Mouse (Mus musculus): Measurements from ENCODE around the gene Llcfc1.

Gene Llcfc1

DNA sequence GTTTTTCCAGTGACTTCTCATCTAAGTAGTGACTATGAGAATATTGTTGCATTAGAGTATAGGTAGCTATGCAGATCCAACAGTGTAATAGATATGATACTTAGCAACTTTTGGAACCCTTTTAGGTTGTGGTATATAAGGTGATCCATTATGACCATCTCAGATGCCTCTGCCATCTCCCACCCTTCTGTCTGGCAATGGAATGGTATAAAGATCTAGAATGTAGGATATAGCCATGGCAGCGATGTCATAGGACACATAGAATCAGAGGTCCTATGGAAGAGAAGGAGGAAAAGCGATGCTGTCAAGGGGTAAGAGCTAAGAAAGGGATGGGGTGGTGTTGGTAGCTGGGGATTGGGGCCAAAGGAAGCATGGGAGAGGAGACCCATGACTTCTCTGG, at the start of gene Llcfc1:
Gene Llcfc1, plus strand, starts transcription at position 301 of the 400 bp plus-strand sequence.
- DNase-seq (ENCODE audit: low spot score), result no peak

DNA sequence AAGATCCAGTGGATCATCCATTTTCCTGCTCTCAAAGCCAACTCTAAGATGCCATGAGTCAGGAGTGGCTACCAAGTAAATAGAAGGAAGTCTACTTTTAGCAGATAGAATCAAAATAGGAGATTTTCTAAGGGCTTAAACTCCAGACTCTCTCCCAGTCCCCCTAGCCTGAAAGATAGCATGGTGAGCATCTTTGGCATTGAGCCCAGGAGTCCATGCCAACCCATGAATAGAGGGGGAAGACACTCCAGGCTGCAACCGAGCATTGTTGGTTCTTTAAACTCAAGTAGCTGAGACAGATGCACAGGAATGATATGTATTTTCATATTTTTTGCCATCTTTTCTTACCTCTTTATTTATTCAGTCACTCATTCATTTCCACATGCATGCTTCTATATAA, 49.0 kb upstream of the Llcfc1 start:
- DNase-seq (ENCODE audit: low spot score), result no peak

DNA sequence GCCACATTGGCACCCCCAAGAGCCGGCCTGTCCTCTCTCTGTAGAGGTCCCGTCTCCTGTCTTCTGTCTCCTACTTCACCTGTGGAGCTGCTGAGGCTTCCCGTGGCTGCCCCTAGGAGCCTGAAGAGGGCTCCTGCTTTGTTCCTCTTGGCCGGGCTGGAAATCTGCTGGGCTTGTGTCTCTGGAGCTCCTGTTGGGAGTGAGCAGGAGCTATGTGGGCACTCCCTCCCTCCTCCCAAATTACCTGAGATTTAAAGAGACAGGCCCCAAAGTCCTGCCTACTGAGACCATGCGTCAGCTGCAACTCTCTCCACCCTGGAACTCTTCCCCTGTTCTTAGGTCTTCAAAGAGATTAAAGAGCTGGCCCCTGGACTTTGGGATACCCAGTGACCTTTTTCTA, 48.1 kb upstream of the Llcfc1 start, which contains the start of gene Trpv6:
Gene Trpv6, minus strand, starts transcription at position 228 of the 400 bp plus-strand sequence.
- DNase-seq (ENCODE audit: low spot score), result no peak

DNA sequence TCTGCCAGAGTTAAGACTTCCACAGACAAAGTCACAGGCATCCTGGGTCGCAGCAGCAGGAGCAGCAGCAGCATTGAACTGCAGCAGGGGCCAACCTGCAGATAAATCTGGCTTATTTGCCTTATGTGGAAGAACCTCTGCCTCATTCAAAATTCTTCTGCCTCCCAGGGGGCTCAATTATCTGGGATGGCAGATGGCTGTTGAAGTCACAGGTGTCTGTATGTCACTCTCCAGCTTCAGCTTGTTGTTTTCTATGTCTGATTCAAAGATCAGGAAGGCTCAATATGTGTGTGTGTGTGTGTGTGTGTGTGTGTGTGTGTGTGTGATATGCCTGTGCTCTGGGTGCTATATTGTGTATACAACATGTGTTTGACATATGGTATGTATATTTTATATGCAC, 46.8 kb upstream of the Llcfc1 start:
- no peak for DNase-seq (ENCODE audit: low spot score)

DNA sequence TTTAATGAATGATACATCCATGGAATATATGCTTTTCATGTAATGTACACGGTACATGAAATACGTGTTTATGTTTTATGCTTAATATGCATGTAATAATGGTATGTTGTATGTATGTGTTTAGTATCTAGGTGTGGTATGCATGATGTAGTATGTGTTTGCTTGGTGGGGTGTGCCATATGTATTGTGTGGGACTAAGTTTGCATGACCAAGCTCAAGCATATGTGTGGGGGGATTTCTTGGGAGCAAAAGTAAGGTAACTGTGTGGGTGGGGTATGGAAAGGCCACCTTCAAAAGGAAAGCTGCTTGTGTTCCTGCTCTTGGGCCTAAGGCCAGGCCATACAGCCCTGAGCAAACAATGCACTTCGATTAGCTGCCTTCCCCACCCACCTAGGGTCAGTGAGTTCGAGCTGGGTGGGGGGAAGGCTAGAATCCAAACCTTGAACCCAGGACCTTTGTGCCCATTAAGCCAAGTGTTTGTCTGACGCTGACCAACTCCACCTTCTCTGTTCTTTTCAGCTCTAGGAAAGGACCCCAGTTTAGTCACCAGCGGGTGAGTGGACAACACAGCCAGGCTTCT, 46.2 kb upstream of the Llcfc1 start:
- no peak for DNase-seq (ENCODE audit: low spot score)

DNA sequence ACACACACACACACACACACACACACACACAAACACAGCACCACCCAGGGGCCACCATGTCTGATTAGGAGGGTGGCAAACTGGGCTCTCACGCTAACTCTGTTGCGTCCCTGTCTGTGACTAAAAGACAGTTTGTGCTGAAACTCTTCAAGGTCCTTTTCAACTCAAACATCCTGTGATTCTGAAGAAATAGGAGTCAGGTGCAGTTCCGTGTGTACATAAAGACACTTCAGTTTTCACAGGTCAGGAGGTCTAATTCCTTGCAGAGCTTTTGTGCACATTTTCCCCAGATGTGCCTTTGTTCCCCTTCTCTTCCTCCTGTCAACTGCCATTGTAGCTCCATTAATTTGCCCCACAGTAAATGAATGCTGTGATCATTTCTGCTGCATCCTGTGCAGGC, 43.8 kb upstream of the Llcfc1 start:
- DNase-seq (ENCODE audit: low spot score), result no peak

DNA sequence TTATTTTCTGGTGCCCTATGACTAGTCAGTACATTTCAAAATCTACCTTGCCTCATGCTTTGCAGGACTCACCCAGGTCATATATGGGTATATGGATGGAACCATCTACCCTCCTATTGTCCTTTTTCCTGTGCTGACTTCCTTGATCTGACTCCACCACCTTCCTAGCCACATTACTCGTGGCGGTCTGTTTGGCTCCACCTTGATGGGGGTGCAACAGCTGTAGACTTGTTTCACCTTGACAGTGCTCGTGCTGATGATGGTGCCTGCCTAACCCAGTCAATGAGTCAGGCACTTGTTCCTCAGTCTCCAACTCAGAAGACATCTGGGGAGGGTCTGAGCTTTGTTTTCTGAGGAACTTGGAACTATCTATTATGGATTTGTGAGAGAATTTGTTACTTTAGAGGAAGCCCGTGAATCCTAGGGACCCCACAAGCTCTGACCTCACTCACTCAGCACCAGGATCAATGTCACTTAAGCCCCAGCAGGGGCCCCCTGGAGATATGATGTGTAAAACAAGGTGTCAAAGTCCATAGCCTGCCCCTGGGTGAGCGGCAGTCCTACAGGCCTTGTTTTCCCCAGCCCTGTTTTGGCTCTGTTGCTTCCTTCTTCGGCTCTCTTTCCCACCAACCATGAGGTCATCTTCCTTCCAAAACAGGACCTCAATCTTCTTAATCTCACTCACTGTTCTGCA, 42.9 kb upstream of the Llcfc1 start:
- no peak for DNase-seq (ENCODE audit: low spot score)

DNA sequence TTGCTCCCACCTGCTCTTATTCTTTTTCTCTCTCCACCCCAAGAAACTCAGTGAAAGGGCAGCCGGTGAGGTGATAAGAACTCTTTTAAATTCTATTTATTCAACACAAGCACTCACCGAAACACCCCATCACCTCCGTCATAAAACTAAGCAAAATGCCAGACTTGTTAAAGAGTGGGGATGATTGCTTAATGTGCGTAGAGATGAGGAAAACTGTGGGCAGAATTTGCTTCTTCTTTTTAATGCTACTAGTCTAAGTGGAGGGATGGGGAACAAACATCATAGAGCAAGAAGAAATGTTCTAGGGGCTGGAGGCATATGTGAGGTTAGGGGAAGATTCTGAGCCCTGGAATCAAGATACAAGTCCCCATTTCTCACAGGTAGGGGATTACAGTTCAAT, 41.5 kb upstream of the Llcfc1 start:
- DNase-seq (ENCODE audit: low spot score), result no peak

DNA sequence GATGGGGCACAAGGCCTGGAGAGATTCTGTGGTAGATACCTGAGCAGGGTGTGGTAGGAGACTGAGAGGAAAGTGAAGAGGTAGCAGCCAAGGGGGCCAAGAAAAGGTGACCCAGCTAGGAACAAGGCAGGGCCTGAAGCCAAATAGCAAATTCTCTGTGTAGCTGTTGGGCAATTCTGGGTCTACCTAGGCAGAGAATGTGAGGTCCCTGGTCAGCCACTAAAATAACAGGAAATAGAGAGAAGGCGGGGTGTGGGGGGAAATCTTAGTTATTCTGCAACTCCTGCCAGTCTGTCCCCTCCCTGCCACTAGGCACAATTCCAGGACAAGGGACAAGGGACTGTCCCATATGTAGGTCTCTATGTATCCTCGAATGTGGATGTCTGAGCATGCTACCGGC, 41.0 kb upstream of the Llcfc1 start:
- no peak for DNase-seq (ENCODE audit: low spot score)

DNA sequence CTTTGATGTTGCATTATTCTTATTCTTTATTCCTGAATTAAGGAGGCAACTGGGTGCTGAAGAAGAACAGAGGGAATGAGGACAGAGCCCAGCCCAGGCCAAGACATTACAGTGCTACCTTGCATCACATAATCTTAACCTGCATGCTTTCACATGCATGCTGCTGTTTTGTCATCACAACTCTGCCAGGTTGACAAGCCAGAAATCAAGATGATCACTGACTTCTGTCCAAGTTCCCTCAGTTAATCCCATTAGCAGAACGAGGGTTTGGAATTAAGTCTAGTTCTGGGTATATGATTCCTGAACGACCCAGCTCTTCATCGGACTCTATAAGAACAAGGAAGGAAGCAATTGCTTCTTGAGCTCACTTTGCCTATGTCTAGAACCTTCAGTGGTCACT, 38.0 kb upstream of the Llcfc1 start:
- no peak for DNase-seq (ENCODE audit: low spot score)

DNA sequence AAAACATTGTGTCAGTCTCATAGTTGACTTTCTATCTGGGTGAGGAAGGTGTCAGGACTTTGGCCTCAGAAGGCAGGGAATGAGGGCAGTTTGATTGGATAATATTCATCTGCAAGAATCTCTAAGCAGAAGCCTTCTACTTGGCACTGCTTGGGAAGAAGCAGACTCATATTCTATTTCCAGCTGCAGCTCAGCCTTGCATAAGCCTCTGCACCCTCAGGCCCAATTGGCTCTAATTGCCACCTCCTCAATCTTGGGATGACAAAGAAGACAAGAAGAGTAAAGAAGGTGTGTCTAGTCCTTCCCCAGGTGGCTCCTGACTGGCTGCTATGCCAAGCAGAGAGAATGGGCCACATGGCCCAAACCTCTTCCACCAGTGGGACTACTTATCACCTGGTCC, 37.6 kb upstream of the Llcfc1 start:
- no peak for DNase-seq (ENCODE audit: low spot score)

DNA sequence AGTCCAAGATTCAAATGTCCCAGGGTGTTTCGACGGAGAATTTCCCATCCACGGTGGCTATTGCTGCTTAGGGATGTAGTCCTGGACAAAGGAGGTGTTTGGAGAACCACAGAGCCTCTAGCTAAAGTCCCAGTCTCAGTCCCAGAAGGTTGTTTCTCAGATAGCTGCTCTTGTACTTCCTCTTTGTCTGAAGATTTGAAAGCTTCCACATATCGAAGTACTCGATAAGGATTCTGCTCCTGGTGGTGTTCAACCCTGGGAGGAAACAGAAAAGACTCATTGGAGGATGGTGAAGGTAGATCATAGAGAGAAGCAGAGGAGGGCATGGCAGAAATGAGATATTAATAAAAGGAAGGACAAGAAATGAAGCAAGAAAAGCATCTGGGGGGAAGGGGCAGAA, 31.1 kb upstream of the Llcfc1 start:
- DNase-seq (ENCODE audit: low spot score), result no peak

DNA sequence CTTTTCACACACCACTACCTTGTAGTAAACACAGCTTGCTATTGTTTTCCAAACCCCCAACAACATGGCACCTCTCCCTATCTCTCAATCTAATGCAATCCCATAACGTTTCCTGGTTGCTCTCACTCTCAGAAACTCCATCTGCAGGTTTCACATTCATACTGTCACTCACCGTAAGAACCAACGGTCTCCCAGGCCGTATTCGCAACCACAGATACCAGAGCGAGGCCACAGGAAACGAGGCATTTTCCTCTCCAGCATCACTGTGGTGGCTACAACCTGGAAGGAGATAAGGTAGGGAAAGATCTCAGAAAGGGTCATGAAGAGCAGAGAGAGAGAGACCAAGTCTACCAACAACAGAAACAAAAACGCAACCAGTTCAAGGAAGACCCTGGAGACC, 29.6 kb upstream of the Llcfc1 start:
- no peak for DNase-seq (ENCODE audit: low spot score)

DNA sequence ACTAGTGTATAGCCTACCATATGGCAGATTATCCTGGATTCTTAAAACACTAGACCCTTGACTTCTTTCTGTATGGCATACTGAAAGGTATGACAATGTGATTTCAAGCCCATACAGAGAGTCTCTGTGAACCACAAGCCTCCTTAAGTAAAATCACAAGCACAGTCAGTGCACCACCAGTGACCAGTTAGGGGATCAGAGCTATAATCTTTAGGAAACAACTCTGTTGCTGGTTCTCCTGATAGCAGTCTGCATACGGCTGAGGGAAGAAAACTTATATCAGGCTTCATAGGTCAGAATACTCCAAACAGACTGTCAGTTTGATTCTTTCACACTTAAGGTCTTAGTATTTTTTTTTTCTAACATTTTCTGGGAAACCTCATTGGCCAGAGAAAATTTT, 25.7 kb upstream of the Llcfc1 start:
- no peak for DNase-seq (ENCODE audit: low spot score)

DNA sequence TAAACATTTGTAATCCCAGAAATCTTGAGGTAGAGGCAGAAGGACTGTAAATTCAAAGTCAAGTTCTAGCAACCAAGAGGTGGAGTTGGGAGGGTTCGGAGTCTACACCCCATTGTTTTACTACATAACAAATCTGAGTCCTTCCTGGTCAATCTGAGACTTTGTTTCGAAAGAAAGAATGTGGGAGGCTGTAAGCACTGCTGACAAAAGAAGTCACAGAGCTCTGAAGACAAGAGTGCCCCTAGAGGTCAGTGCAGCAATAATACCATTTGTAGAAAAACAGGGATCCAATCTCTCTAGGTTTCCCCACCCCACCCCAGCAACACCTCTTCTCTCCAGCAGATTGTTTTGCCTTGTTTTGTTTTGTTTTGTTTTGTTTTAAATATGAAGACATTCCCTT, 21.9 kb upstream of the Llcfc1 start:
- DNase-seq (ENCODE audit: low spot score), result no peak

DNA sequence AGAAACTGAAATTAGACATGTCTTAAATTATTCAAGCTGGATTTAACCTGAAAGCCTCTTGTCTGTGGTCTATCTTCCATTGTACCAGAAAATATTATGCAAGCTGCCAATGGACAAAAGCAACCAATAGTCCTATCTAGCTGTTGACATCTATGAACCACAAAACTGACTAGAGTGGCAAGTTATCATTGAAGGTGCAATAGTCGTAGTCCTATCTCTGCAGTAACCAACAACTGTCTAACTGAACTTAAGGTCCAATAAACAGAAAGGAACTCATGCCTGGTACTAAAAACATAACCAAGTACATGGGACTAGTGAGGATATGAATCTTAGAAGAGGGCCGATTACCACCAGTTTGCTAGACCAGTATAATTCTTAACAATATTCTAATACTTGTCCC, 7.7 kb upstream of the Llcfc1 start:
- no peak for DNase-seq (ENCODE audit: low spot score)

DNA sequence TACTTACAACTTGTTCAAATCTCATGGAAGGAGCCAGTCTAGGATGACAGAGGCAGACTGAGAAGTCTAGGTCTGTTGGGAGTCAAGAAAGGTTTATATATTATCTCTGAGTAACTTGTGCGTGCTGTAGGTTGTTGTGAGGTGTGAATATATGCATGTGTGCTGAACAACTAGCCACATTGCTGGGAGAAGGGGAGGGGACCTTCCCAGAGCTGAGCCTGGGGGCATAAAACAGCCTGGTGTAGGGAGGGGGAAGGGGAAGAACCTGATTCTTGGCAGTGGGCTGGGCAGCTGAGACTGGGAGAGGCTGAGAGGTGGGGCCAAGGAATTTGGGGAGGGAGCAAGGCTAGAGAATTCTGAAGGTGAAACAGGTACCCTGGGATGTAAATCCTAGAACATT, 3.6 kb upstream of the Llcfc1 start, which contains the start of gene Trpv5:
Gene Trpv5, minus strand, starts transcription at position 101 of the 400 bp plus-strand sequence.
- no peak for DNase-seq (ENCODE audit: low spot score)

DNA sequence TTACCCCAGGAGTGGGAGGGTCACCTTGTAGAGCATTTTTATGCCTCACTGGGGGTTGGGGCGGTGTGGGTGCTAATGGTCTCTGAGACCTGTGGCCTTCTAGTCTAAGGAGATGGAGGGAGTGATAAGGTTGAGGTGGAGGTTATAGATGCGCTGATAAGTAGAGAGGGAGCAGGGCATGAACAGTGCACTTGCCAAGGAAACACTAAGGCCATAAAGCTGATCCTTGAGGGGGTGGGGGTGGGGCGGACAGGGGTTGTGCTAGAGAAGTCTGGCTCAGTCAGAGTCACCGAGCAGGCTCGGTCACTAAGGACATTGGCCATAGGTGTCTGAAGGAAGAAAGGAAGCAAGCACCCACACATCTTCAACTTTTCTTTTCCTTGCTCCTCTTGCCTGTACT, 2.6 kb upstream of the Llcfc1 start:
- no peak for DNase-seq (ENCODE audit: low spot score)

DNA sequence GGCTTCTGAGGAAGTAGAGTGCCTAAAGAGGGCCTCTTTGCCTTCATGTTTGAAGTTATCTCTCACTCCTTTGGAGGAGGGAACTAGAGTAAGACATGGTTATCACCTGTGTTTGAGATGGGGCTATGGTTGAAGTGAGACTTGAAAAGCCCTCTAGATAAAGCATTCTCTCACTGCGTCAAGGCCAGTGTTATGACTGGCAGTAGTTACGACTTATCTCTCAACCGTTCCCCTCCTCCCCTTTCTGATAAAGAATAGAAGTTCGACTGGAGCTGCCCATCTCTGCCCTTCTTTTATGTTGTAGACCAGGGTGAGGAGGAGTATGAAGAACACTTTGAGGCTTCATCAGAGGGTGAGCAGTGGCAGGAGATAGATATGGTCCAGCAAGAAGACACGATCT, 680 bp downstream of the Llcfc1 start:
- DNase-seq (ENCODE audit: low spot score), result no peak

DNA sequence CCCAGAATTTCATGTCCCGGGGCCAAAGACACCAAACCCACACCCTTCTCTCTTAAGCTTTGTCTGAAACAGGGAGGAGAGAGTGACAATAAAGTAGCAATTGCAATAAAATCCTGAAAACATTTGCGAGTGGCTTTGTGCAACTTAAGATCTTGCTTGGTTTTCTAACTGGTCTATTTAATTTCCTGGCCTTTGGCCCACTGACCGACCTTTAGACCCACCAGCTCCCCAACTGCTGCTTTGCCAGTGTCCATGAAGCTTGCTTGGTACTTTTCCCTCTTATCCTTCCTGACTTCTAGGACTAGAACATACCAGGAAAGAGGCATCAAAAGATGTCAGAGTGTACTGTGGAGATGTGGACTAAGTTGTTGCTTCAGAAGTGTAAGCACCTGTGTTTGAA, 1.4 kb downstream of the Llcfc1 start:
- no peak for DNase-seq (ENCODE audit: low spot score)

DNA sequence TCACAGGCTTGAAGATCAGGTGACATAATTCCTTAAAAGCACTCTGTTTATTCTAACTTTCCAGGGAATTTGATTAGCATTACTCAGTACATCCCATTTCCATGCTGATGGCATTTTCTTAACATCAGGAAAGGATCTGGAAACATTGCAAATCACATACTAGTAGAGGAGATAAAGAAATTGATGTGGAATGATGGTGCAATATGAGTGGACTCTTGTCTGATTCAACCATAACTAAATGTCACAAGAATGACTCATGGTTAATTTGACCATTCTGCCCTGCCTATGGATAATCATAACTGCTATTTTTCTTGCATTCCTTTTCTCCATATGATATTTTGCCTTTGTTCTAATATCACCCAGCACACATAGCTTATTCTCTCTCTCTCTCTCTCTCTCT, 8.0 kb downstream of the Llcfc1 start:
- no peak for DNase-seq (ENCODE audit: low spot score)

DNA sequence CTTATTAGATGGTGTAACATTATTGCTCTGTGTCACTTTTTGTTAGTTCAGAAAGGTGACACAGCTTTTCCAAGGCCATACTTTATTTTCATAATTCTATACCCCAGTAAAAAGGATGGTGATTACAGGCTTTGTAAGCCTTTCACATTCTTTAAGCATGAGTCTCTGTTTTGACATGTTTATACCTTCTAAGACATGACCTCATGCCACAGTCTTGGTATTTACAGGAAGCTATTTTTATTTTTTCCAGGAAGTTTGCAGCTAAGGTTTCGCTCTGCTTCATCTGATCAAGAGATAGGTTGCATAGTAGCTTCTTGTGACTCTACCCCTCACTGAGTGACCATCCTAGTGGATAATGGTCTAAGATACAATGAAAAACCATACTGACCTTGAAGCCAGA, 10.2 kb downstream of the Llcfc1 start:
- DNase-seq (ENCODE audit: low spot score), result no peak

DNA sequence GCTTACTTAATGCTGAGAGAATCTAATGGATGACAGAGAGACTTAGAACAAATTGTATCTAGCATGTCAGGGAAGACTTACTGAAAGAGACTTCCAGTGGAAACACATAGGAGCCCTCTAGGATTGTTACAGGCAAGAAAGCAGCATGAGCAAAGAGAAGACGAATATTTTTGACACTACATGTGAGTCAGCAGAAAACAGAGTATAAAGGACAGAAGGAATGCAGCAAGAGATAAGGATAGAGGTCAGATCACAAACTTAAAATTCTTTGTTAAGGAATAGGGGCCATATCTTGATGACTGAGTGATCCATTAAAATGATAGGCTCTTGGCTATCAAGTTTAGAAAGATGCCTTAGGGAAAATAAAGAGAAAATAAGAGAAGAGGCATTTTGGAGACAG, 17.0 kb downstream of the Llcfc1 start:
- DNase-seq (ENCODE audit: low spot score), result no peak

DNA sequence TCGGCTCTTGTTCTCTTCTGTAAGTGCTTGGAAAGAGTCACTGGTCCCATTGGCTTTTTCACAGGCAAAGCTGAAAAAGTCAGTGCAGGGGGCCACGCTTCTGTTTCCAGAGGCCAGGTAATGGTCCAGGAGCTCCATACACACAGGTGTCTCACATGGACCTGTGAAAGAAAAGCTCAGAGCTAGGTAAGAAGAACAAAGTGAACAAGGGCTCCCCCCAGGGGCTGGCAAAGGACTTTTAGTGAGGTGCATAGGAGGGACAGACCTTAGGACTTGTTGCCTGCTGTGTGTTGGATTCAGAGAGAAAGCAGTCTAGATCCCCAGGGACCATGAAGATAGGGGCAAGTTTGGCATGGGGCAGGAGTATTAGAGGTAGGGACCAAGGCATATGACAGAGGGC, 18.7 kb downstream of the Llcfc1 start:
- peak; percentile 8 for DNase-seq (ENCODE audit: low spot score)
